Mouse (Mus musculus) embryonic facial prominence, embryonic 11.5 days (tissue): ENCODE measurements around the gene Cdk6. TPM values are rescaled to one million over a fixed set of nuclear protein-coding genes. Genes with fewer than 3 reads are reported as not detected.

Experiments
- ATAC-seq: fragments of 200-750 bp; cut with Nextera tagmentation; replicated peaks from 2 replicates; pipeline ENCODE4 v1.8.0; 2017; ENCODE audit warnings: low read depth; ENCODE audit not compliant: insufficient number of reproducible peaks, low FRiP score, low TSS enrichment
- DNase-seq: peaks from one replicate; pipeline ENCODE4 v3.0.0-alpha.2; 2015; ENCODE audit warnings: low spot score
- H3K27ac ChIP-seq: fragments of 300-500 bp; sonication (generic); replicated peaks from 2 replicates; pipeline ENCODE4 v1.5.1; 2014; ENCODE audit warnings: mild to moderate bottlenecking, low read depth, low read length, control low read depth
- H3K27me3 ChIP-seq: fragments of 300-500 bp; sonication (generic); 2 replicates; pipeline ENCODE4 v1.6.1; 2014; ENCODE audit warnings: mild to moderate bottlenecking, low read length, moderate library complexity, mixed read lengths; ENCODE audit not compliant: control insufficient read depth, insufficient read depth
- H3K36me3 ChIP-seq: fragments of 300-500 bp; sonication (generic); replicated peaks from 2 replicates; pipeline ENCODE4 v1.6.1; 2014; ENCODE audit warnings: low read depth, mild to moderate bottlenecking, low read length, moderate library complexity, mixed read lengths; ENCODE audit not compliant: control insufficient read depth, insufficient read depth
- H3K4me1 ChIP-seq: fragments of 300-500 bp; sonication (generic); 2 replicates; pipeline ENCODE4 v1.6.1; 2014; ENCODE audit warnings: low read length, mixed read lengths; ENCODE audit not compliant: control insufficient read depth, insufficient read depth
- H3K4me2 ChIP-seq: fragments of 300-500 bp; sonication (generic); 2 replicates; pipeline ENCODE4 v1.6.1; 2014; ENCODE audit warnings: low read depth, mild to moderate bottlenecking, control low read depth, low read length, moderate library complexity
- H3K4me3 ChIP-seq: fragments of 300-500 bp; sonication (generic); 2 replicates; pipeline ENCODE4 v1.5.1; 2014; ENCODE audit warnings: low read depth, low read length, control low read depth
- H3K9ac ChIP-seq: fragments of 300-500 bp; sonication (generic); replicated peaks from 2 replicates; pipeline ENCODE4 v1.6.1; 2014; ENCODE audit warnings: mild to moderate bottlenecking, control low read depth, low read length
- H3K9me3 ChIP-seq: fragments of 300-500 bp; sonication (generic); replicated peaks from 2 replicates; pipeline ENCODE4 v1.6.1; 2016; ENCODE audit warnings: mild to moderate bottlenecking, low read length, inconsistent platforms, mixed read lengths; ENCODE audit not compliant: control insufficient read depth
- WGBS: fragments of 180-500 bp; shearing (Covaris S2); extraction: QIAGEN DNeasy Blood & Tissue Kit; methylation state at CpG from one replicate; pipeline ENCODE4 v1.1.7; 2014; 5-methylcytosine and 5-hydroxymethylcytosine counted together
- polyA plus RNA-seq: library from polyadenylated mRNA; unstranded; fragments of >200 nt; fragmentation: Nextera tagmentation; extraction: Ambion mirVana; gene quantifications from 2 replicates; pipeline ENCODE4 v1.2.1, GENCODE M21; 2014

The Cdk6 gene
- polyA plus RNA-seq, 1 experiment from 2014 or later = 17.2 TPM

DNA sequence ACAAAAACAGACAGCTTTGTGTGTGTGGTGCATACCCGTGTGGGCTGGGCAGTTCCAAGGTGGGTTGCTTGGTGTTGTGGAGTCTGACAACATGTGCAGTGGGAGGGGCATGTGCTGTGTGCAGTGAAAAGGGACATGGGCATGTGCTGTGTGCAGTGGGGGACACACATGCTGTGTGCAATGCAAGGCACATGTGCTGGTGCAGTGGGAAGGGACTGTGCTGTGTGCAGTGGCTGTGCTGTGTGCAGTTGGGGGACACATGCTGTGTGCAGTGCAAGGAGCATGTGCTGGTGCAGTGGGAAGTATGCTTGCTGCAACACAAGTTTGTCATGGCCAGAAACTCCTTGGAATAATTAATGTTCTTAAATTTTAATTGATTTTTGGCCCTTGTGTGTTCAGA, 43.8 kb downstream of the Cdk6 start:
- Histone ChIP-seq H3K36me3 (no peaks in the 10 kb centered on the region), H3K9me3 (no peaks in the 10 kb centered on the region), H3K27me3 (no peaks in the 10 kb centered on the region), H3K4me1 (no peaks in the 10 kb centered on the region), H3K4me2 (no peak overlapping the region), H3K4me3 (no peak overlapping the region), H3K27ac (no peak overlapping the region), H3K9ac (no peak overlapping the region)
- no peak; the same call in 1 of the 2 replicates for ATAC-seq
- DNase-seq = no peak
- WGBS = 62% methylated on average over 1 of the region's 1 CpGs

GRCm38 (mm10) chr5:3386021-3386730, 44.9 kb downstream of the Cdk6 start:
- Histone ChIP-seq H3K27ac (no peak overlapping the region), H3K9me3 (no peaks in the 10 kb centered on the region), H3K4me3 (no peak overlapping the region), H3K9ac (no peak overlapping the region), H3K4me1 (no peaks in the 10 kb centered on the region), H3K27me3 (no peaks in the 10 kb centered on the region), H3K4me2 (no peak overlapping the region), H3K36me3 (no peaks in the 10 kb centered on the region)
- ATAC-seq (no peak), DNase-seq (no peak)
- 68% methylated on average over 7 of the region's 7 CpGs for WGBS

DNA sequence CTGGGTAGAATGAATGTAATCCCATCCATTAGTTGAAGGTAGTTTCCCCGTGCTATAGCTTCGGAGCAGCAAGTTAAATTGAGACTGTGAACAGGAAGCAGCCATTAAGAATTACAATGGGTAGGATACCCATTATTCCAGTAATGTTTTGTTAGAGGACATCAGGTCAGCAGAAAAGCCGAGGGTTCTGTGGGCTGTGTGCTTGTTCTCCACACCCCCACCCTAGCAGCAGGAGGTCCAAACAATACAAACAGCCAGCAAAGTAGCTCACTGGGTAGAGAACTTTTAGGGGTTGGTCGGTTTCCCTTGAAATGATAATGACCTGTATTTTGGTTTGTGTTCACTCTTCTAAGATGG, 45.4 kb downstream of the Cdk6 start:
- Histone ChIP-seq H3K36me3 (no peaks in the 10 kb centered on the region), H3K27ac (no peak overlapping the region), H3K9ac (no peak overlapping the region), H3K4me1 (no peaks in the 10 kb centered on the region), H3K4me3 (no peak overlapping the region), H3K27me3 (no peaks in the 10 kb centered on the region), H3K4me2 (no peak overlapping the region), H3K9me3 (no peaks in the 10 kb centered on the region)
- DNase-seq (no peak), ATAC-seq (no peak)
- WGBS = 10% methylated on average over 4 of the region's 4 CpGs

DNA sequence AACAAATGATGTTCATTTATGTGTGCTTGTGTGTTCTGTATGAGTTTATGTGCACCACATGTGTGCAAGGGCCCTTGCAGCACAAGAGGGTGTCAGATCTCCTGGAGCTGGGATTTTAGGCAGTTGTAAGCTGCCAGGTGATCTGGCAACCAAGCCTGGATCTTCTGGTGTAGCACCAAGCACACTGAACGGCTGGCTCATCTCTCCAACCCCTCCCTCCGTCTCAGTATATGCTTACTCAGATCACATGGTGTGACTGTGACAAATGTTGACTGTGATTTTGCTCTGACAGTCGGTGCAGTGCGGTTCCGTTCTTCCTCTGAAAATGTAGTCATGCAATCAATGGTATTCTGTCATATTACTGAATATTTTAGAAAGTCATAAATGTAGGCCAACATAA, 45.9 kb downstream of the Cdk6 start:
- H3K4me1 ChIP-seq = no peaks in the 10 kb centered on the region
- DNase-seq = no peak
- H3K4me2 ChIP-seq = no peak overlapping the region
- no peak for ATAC-seq
- H3K4me3 ChIP-seq = no peak overlapping the region
- no peaks in the 10 kb centered on the region for H3K27me3 ChIP-seq
- no peaks in the 10 kb centered on the region for H3K36me3 ChIP-seq
- H3K9ac ChIP-seq = no peak overlapping the region
- no peaks in the 10 kb centered on the region for H3K9me3 ChIP-seq
- H3K27ac ChIP-seq = no peak overlapping the region
- WGBS = 64% methylated on average over 5 of the region's 5 CpGs

- H3K27ac ChIP-seq = no peak overlapping the region
- ATAC-seq (no peak), DNase-seq (no peak)
- H3K4me1 ChIP-seq = no peaks in the 10 kb centered on the region
- 80% methylated on average over 3 of the region's 3 CpGs for WGBS
- H3K9me3 ChIP-seq = no peaks in the 10 kb centered on the region
- no peak overlapping the region for H3K9ac ChIP-seq
- no peaks in the 10 kb centered on the region for H3K27me3 ChIP-seq
- no peak overlapping the region for H3K4me3 ChIP-seq
- H3K4me2 ChIP-seq = no peak overlapping the region
- H3K36me3 ChIP-seq = no peaks in the 10 kb centered on the region
Observed at GRCm38 (mm10) chr5:3392856-3393255, 51.6 kb downstream of the Cdk6 start.

DNA sequence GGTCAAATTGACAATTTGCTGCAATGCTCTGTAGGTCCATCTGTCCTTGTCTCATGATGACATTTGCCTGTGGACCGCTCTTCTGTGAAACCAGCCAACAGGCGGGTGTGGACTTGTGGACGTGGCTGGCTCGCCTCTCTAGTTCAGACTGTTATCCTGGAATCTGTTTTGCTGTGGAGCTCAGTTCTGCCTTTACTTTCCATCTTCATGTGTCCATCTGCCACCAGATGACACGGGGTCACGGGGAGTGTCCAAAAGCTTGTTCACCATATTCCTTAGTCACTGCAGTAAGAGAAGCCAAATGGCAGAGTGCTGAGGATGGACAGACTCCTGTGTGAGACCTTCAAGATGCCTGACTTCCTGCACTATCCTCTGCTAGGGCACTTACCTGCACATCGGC, 52.9 kb downstream of the Cdk6 start:
- Histone ChIP-seq H3K36me3 (no peaks in the 10 kb centered on the region), H3K4me1 (no peaks in the 10 kb centered on the region), H3K4me3 (no peak overlapping the region), H3K4me2 (no peak overlapping the region), H3K9ac (no peak overlapping the region), H3K27me3 (no peaks in the 10 kb centered on the region), H3K27ac (no peak overlapping the region), H3K9me3 (no peaks in the 10 kb centered on the region)
- WGBS = 89% methylated on average over 7 of the region's 7 CpGs
- DNase-seq (no peak), ATAC-seq (no peak)

DNA sequence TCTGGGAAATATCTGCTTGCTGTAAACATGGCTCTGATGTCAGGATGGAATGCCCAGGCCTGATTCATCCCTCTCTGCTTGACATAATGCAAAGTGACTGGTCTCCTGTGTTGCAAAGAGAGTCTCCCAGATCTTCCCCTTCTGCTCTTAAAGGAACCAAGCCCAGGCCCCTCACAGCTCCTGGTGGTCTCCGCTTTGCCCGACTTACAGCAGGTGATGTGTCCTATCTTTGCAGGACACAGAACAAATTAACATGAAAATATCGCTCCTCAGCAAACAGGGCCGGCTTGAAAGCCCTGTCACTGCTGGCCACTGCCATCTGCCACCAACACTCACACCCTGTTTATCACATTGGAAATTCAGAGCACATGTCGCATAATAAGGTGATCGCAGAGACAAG, 53.7 kb downstream of the Cdk6 start:
- WGBS = 61% methylated on average over 6 of the region's 6 CpGs
- ATAC-seq (no peak), DNase-seq (no peak)
- H3K27me3 ChIP-seq = no peaks in the 10 kb centered on the region
- no peak overlapping the region for H3K4me2 ChIP-seq
- H3K9me3 ChIP-seq = no peaks in the 10 kb centered on the region
- no peaks in the 10 kb centered on the region for H3K36me3 ChIP-seq
- no peaks in the 10 kb centered on the region for H3K4me1 ChIP-seq
- H3K9ac ChIP-seq = no peak overlapping the region
- H3K27ac ChIP-seq = no peak overlapping the region
- no peak overlapping the region for H3K4me3 ChIP-seq

- H3K9ac ChIP-seq = no peak overlapping the region
- H3K4me1 ChIP-seq = no peaks in the 10 kb centered on the region
- H3K4me2 ChIP-seq = no peak overlapping the region
- H3K4me3 ChIP-seq = no peak overlapping the region
- 95% methylated on average over 6 of the region's 6 CpGs for WGBS
- no peak for DNase-seq
- H3K27me3 ChIP-seq = no peaks in the 10 kb centered on the region
- ATAC-seq = no peak
- H3K36me3 ChIP-seq = no peaks in the 10 kb centered on the region
- H3K9me3 ChIP-seq = no peaks in the 10 kb centered on the region
- H3K27ac ChIP-seq = no peak overlapping the region
Observed at GRCm38 (mm10) chr5:3396214-3396613, 54.9 kb downstream of the Cdk6 start.
